Mouse (Mus musculus): ENCODE measurements around the gene Armc7. TPM values are rescaled to one million over a fixed set of nuclear protein-coding genes. Genes with fewer than 3 reads are reported as not detected.

Gene Armc7
- 3.0 and 3.6 TPM in 2 replicates for polyA plus RNA-seq (2011; ENCODE audit: insufficient read depth, insufficient read length, low read depth, missing spikeins)

DNA sequence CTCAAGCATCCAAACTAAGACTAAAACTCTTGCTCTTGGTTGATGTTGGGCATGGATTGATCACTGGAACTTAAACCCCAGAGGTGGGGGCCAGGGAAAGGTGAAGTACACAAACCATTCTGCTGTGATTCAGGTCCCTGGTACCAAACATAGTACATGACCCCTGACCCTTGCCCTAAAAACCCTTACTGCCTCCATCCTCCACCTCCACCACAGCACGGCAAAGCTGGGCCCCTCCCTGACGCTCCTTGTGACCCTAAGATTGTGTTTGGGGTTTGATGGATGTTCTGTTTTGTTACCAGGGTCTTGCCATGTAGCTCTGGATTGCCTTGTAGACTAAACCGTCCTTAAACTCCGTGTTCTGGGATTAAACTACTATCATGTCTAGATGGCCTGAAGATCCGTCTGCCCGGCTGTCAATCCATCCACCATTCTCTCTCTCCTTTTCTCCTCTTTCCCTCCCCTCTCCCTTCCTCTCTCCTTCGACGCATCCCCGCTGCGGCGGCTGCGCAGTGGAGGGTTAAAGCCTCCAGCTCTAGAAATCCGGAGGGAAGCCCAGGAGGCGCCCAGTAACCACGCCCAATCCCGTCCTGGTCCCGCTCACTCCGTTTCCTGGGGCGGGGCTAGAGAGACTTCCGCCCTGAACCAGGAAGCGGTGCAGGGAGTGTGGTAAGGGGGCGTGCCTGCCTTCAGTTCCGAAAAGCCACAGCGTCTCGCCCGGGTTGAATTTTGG, at the start of gene Armc7:
TSS of gene Armc7 (plus strand) at position 643 of the 733 bp plus-strand sequence.
- Histone ChIP-seq H3K4me3 (ENCODE audit: low read depth, low read length) (peak within 1 kb of the TSS; percentile 88), H3K27me3 (ENCODE audit: control insufficient read depth, insufficient read depth, low read length, poor library complexity, severe bottlenecking) (no peaks in the 10 kb centered on the region), H3K9ac (ENCODE audit: low read depth, poor library complexity, severe bottlenecking) (peak within 1 kb of the TSS; percentile 76), H3K36me3 (ENCODE audit: control insufficient read depth, insufficient read depth, low read length, poor library complexity, severe bottlenecking) (no peaks in the 10 kb centered on the region), H3K27ac (ENCODE audit: insufficient read depth, low read length) (peak within 1 kb of the TSS; percentile 89), H3K4me1 (ENCODE audit: control insufficient read depth, insufficient read depth, low read length) (peaks cover 3% of the 10 kb centered on the region), H3K9me3 (replicated peaks; ENCODE audit: control insufficient read depth, insufficient read depth, low read length, poor library complexity, severe bottlenecking) (no peaks in the 10 kb centered on the region)
- peak; percentile 17; the same call in 1 of the 2 replicates for TF ChIP-seq EP300 (IDR thresholded peaks at IDR 0.05; ENCODE audit: insufficient read depth, low read depth, low read length)
- TF ChIP-seq POLR2A (IDR thresholded peaks at IDR 0.05; ENCODE audit: insufficient read depth, low read length) = peak; percentile 38
- no peak for TF ChIP-seq CTCF (IDR thresholded peaks at IDR 0.05; ENCODE audit: low read depth, low read length)

DNA sequence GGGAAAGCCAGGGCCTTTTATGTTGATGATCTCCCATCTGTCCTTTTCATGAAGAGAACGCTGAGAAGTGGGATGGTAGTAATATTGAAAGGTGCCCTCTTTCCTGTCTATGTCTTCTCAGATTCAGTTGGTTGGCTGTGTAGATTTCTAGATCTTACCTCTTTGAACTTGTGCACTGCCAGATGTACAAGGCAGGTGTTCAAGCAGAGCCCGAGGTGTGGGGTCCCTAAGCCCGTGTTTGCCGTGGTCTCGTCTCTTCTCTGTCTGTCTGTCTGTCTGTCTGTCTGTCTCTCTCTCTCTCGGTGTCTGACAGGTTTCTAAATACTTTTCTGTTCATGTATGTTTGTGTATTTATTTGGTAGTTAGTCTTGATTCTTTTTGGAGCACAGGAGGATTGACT, 49.8 kb upstream of the Armc7 start:
- Histone ChIP-seq H3K4me1 (ENCODE audit: control insufficient read depth, insufficient read depth, low read length) (peaks cover 2% of the 10 kb centered on the region), H3K4me3 (ENCODE audit: low read depth, low read length) (no peak overlapping the region), H3K9me3 (replicated peaks; ENCODE audit: control insufficient read depth, insufficient read depth, low read length, poor library complexity, severe bottlenecking) (no peaks in the 10 kb centered on the region), H3K27me3 (ENCODE audit: control insufficient read depth, insufficient read depth, low read length, poor library complexity, severe bottlenecking) (no peaks in the 10 kb centered on the region), H3K9ac (ENCODE audit: low read depth, poor library complexity, severe bottlenecking) (no peak overlapping the region), H3K27ac (ENCODE audit: insufficient read depth, low read length) (no peak overlapping the region), H3K36me3 (ENCODE audit: control insufficient read depth, insufficient read depth, low read length, poor library complexity, severe bottlenecking) (peaks cover 2% of the 10 kb centered on the region)
- TF ChIP-seq EP300 (IDR thresholded peaks at IDR 0.05; ENCODE audit: insufficient read depth, low read depth, low read length) (no peak), CTCF (IDR thresholded peaks at IDR 0.05; ENCODE audit: low read depth, low read length) (no peak), POLR2A (IDR thresholded peaks at IDR 0.05; ENCODE audit: insufficient read depth, low read length) (no peak)

- Histone ChIP-seq H3K9ac (ENCODE audit: low read depth, poor library complexity, severe bottlenecking) (peak overlapping the region; percentile 23; the same call in 1 of the 2 replicates), H3K27me3 (ENCODE audit: control insufficient read depth, insufficient read depth, low read length, poor library complexity, severe bottlenecking) (no peaks in the 10 kb centered on the region), H3K9me3 (replicated peaks; ENCODE audit: control insufficient read depth, insufficient read depth, low read length, poor library complexity, severe bottlenecking) (no peaks in the 10 kb centered on the region), H3K4me1 (ENCODE audit: control insufficient read depth, insufficient read depth, low read length) (peaks cover 2% of the 10 kb centered on the region), H3K36me3 (ENCODE audit: control insufficient read depth, insufficient read depth, low read length, poor library complexity, severe bottlenecking) (peaks cover 5% of the 10 kb centered on the region), H3K27ac (ENCODE audit: insufficient read depth, low read length) (0 out of 2 replicates have a peak overlapping the region, but pooled peaks have one; percentile 16), H3K4me3 (ENCODE audit: low read depth, low read length) (peak overlapping the region; percentile 34)
- TF ChIP-seq CTCF (IDR thresholded peaks at IDR 0.05; ENCODE audit: low read depth, low read length) = peak; percentile 78
- no peak for TF ChIP-seq POLR2A (IDR thresholded peaks at IDR 0.05; ENCODE audit: insufficient read depth, low read length)
Observed at GRCm38 (mm10) chr11:115427482-115428331, 47.8 kb upstream of the Armc7 start.

DNA sequence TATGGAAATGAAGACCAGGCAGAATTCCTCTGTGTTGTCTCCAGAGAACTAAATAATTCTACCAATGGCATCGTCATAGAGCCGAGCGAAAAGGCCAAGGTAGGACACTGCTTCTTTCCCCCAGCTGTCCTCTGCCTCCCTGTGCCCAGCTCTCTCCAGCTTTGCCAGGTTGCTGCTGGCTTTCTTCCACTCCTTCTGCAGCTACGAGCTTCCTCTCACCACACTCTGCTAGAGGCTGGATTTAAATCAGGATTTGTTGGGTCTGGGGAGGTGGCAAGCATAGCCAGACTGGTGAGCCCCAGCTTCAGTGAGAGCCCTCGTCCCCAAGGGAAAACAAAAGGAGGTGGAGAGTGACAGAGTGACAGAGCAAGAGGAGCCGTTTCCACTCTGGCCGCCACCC, 46.2 kb upstream of the Armc7 start:
- peaks cover 5% of the 10 kb centered on the region for H3K36me3 ChIP-seq (ENCODE audit: control insufficient read depth, insufficient read depth, low read length, poor library complexity, severe bottlenecking)
- peaks cover 2% of the 10 kb centered on the region for H3K4me1 ChIP-seq (ENCODE audit: control insufficient read depth, insufficient read depth, low read length)
- no peaks in the 10 kb centered on the region for H3K9me3 ChIP-seq (replicated peaks; ENCODE audit: control insufficient read depth, insufficient read depth, low read length, poor library complexity, severe bottlenecking)
- H3K9ac ChIP-seq (ENCODE audit: low read depth, poor library complexity, severe bottlenecking) = no peak overlapping the region
- H3K27ac ChIP-seq (ENCODE audit: insufficient read depth, low read length) = no peak overlapping the region
- H3K4me3 ChIP-seq (ENCODE audit: low read depth, low read length) = no peak overlapping the region
- H3K27me3 ChIP-seq (ENCODE audit: control insufficient read depth, insufficient read depth, low read length, poor library complexity, severe bottlenecking) = no peaks in the 10 kb centered on the region
- no peak for TF ChIP-seq EP300 (IDR thresholded peaks at IDR 0.05; ENCODE audit: insufficient read depth, low read depth, low read length)
- TF ChIP-seq CTCF (IDR thresholded peaks at IDR 0.05; ENCODE audit: low read depth, low read length) = no peak
- no peak for TF ChIP-seq POLR2A (IDR thresholded peaks at IDR 0.05; ENCODE audit: insufficient read depth, low read length)

GRCm38 (mm10) chr11:115430561-115430960, 44.9 kb upstream of the Armc7 start:
- Histone ChIP-seq H3K9me3 (replicated peaks; ENCODE audit: control insufficient read depth, insufficient read depth, low read length, poor library complexity, severe bottlenecking) (no peaks in the 10 kb centered on the region), H3K27ac (ENCODE audit: insufficient read depth, low read length) (no peak overlapping the region), H3K4me3 (ENCODE audit: low read depth, low read length) (no peak overlapping the region), H3K36me3 (ENCODE audit: control insufficient read depth, insufficient read depth, low read length, poor library complexity, severe bottlenecking) (peaks cover 5% of the 10 kb centered on the region), H3K4me1 (ENCODE audit: control insufficient read depth, insufficient read depth, low read length) (peaks cover 2% of the 10 kb centered on the region), H3K9ac (ENCODE audit: low read depth, poor library complexity, severe bottlenecking) (no peak overlapping the region), H3K27me3 (ENCODE audit: control insufficient read depth, insufficient read depth, low read length, poor library complexity, severe bottlenecking) (no peaks in the 10 kb centered on the region)
- no peak for TF ChIP-seq CTCF (IDR thresholded peaks at IDR 0.05; ENCODE audit: low read depth, low read length)
- no peak for TF ChIP-seq EP300 (IDR thresholded peaks at IDR 0.05; ENCODE audit: insufficient read depth, low read depth, low read length)
- no peak for TF ChIP-seq POLR2A (IDR thresholded peaks at IDR 0.05; ENCODE audit: insufficient read depth, low read length)

Measured in ES-Bruce4 (cell line).